Mouse (Mus musculus): ENCODE results near the gene Hoxd4. TPM values are rescaled to one million over a fixed set of nuclear protein-coding genes. Genes with fewer than 3 reads are reported as not detected.

Hoxd4 gene
- total and polyA plus RNA-seq, 2 experiments from 2014 or later = not detected

GRCm38 (mm10) chr2:74669230-74669578, 42.5 kb upstream of the Hoxd4 start:
- ATAC-seq = no peak
- H3K36me3 ChIP-seq (ENCODE audit: insufficient read depth) = no peaks in the 10 kb centered on the region
- no peaks in the 10 kb centered on the region for H3K9me3 ChIP-seq (ENCODE audit: low read length)
- H3K27me3 ChIP-seq (ENCODE audit: insufficient read depth, low read length) = peaks cover 95% of the 10 kb centered on the region
- no peak overlapping the region for H3K4me2 ChIP-seq (ENCODE audit: low read depth)
- no peaks in the 10 kb centered on the region for H3K4me1 ChIP-seq (ENCODE audit: insufficient read depth)
- no peak overlapping the region for H3K4me3 ChIP-seq (ENCODE audit: low read depth, low read length)
- no peak for TF ChIP-seq CTCF (IDR thresholded peaks at IDR 0.05; ENCODE audit: low read depth)
- no peak overlapping the region for H3K9ac ChIP-seq
- 4% methylated on average over 3 of the region's 3 CpGs for WGBS
- no peak for DNase-seq
- H3K27ac ChIP-seq (ENCODE audit: low read depth, low read length) = no peak overlapping the region

- WGBS = 4% methylated on average over 14 of the region's 14 CpGs
- no peaks in the 10 kb centered on the region for H3K36me3 ChIP-seq (ENCODE audit: insufficient read depth)
- H3K4me3 ChIP-seq (ENCODE audit: low read depth, low read length) = no peak overlapping the region
- TF ChIP-seq CTCF (IDR thresholded peaks at IDR 0.05; ENCODE audit: low read depth) = no peak
- H3K27me3 ChIP-seq (ENCODE audit: insufficient read depth, low read length) = peaks cover 95% of the 10 kb centered on the region
- ATAC-seq = no peak
- H3K27ac ChIP-seq (ENCODE audit: low read depth, low read length) = no peak overlapping the region
- H3K9me3 ChIP-seq (ENCODE audit: low read length) = no peaks in the 10 kb centered on the region
- H3K4me1 ChIP-seq (ENCODE audit: insufficient read depth) = no peaks in the 10 kb centered on the region
- no peak overlapping the region for H3K4me2 ChIP-seq (ENCODE audit: low read depth)
- H3K9ac ChIP-seq = no peak overlapping the region
- DNase-seq = no peak
Measured at GRCm38 (mm10) chr2:74669650-74670235, 42.0 kb upstream of the Hoxd4 start.

GRCm38 (mm10) chr2:74670632-74671188, 41.0 kb upstream of the Hoxd4 start:
- DNase-seq = no peak
- Histone ChIP-seq H3K36me3 (ENCODE audit: insufficient read depth) (no peaks in the 10 kb centered on the region), H3K9ac (no peak overlapping the region), H3K9me3 (ENCODE audit: low read length) (no peaks in the 10 kb centered on the region), H3K4me3 (ENCODE audit: low read depth, low read length) (no peak overlapping the region), H3K27ac (ENCODE audit: low read depth, low read length) (no peak overlapping the region), H3K4me2 (ENCODE audit: low read depth) (no peak overlapping the region), H3K27me3 (ENCODE audit: insufficient read depth, low read length) (peaks cover 96% of the 10 kb centered on the region), H3K4me1 (ENCODE audit: insufficient read depth) (no peaks in the 10 kb centered on the region)
- no peak for ATAC-seq
- no peak for TF ChIP-seq CTCF (IDR thresholded peaks at IDR 0.05; ENCODE audit: low read depth)
- WGBS = 4% methylated on average over 3 of the region's 3 CpGs

DNA sequence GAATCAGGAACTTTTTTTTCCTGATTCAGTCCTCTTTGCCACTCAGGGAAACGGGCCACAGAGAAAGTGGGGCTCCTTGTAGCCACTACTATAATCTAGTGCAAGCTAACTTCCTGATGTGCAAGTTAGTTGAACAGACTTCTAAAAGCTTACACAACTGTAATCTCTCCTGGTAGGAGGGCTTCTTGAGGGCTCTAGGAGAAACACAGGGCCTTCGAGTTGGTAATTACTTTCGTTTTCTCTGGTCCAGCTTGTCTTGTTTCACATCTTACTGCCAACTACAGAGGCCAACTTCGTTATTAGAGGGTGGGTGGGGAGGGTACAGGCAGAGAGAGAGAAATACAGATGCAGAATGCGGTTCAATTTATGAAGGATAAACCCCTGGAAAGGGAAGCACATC, 39.9 kb upstream of the Hoxd4 start:
- Histone ChIP-seq H3K27me3 (ENCODE audit: insufficient read depth, low read length) (peaks cover 97% of the 10 kb centered on the region), H3K4me1 (ENCODE audit: insufficient read depth) (no peaks in the 10 kb centered on the region), H3K36me3 (ENCODE audit: insufficient read depth) (no peaks in the 10 kb centered on the region), H3K4me2 (ENCODE audit: low read depth) (no peak overlapping the region), H3K9ac (no peak overlapping the region), H3K9me3 (ENCODE audit: low read length) (no peaks in the 10 kb centered on the region), H3K4me3 (ENCODE audit: low read depth, low read length) (no peak overlapping the region), H3K27ac (ENCODE audit: low read depth, low read length) (no peak overlapping the region)
- WGBS = 9% methylated on average over 5 of the region's 5 CpGs
- ATAC-seq (no peak), DNase-seq (no peak)
- no peak for TF ChIP-seq CTCF (IDR thresholded peaks at IDR 0.05; ENCODE audit: low read depth)

DNA sequence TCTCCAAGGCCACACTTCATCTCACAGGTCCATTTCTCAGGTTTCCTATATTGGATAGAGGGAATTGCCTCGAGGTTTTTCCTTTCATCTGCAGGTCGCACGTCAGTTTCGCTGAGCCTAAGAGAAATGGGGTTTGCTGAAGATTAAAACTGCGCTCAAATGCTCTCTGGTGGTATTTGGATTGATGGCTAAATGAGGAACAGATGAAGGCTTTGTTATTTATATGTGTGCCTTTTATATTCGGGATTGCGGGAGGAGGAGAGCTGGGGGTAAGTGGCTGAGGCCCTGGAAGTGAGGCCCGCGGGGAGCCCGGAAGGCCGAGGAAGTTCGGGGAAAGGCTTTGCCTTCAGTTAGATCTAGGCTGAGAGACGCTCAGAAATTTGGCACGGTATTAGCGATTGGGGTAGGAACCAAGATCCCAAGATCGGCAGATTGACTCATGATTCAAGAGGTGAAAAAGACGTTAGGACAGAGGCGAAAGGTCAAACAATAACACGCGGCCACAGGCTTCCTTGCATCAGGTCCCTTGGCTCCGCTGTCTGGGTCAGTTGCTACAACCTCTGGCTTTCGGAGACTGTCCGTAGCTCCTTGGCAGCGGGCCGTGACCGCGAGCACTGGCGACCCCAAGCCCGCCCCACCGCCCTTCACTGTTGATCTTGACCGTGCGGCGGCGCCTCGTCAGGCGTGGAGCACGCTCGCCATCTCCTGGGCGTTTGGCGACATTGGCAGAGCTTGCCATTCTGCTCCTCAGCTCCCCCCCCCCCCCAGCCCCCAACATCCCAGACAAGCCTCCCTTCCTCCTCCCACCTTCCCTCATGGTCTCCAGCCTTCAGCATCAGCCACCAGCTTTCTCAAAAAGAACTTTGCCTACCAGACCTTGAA, 39.0 kb upstream of the Hoxd4 start:
- Histone ChIP-seq H3K9ac (no peak overlapping the region), H3K27me3 (ENCODE audit: insufficient read depth, low read length) (peaks cover 97% of the 10 kb centered on the region), H3K4me1 (ENCODE audit: insufficient read depth) (no peaks in the 10 kb centered on the region), H3K36me3 (ENCODE audit: insufficient read depth) (no peaks in the 10 kb centered on the region), H3K27ac (ENCODE audit: low read depth, low read length) (no peak overlapping the region), H3K9me3 (ENCODE audit: low read length) (no peaks in the 10 kb centered on the region), H3K4me2 (ENCODE audit: low read depth) (peak overlapping the region; percentile 38; the same call in 1 of the 2 replicates), H3K4me3 (ENCODE audit: low read depth, low read length) (peak overlapping the region; percentile 23)
- 6% methylated on average over 40 of the region's 40 CpGs for WGBS
- ATAC-seq = peak; percentile 65; the same call in 1 of the 2 replicates
- peak; percentile 80 for TF ChIP-seq CTCF (IDR thresholded peaks at IDR 0.05; ENCODE audit: low read depth)
- no peak for DNase-seq

GRCm38 (mm10) chr2:74673835-74674425, 37.8 kb upstream of the Hoxd4 start:
- peaks cover 96% of the 10 kb centered on the region for H3K27me3 ChIP-seq (ENCODE audit: insufficient read depth, low read length)
- no peaks in the 10 kb centered on the region for H3K4me1 ChIP-seq (ENCODE audit: insufficient read depth)
- no peak for TF ChIP-seq CTCF (IDR thresholded peaks at IDR 0.05; ENCODE audit: low read depth)
- H3K4me2 ChIP-seq (ENCODE audit: low read depth) = no peak overlapping the region
- H3K27ac ChIP-seq (ENCODE audit: low read depth, low read length) = no peak overlapping the region
- DNase-seq = no peak
- H3K36me3 ChIP-seq (ENCODE audit: insufficient read depth) = no peaks in the 10 kb centered on the region
- no peak for ATAC-seq
- H3K4me3 ChIP-seq (ENCODE audit: low read depth, low read length) = no peak overlapping the region
- H3K9ac ChIP-seq = no peak overlapping the region
- 2% methylated on average over 24 of the region's 24 CpGs for WGBS
- no peaks in the 10 kb centered on the region for H3K9me3 ChIP-seq (ENCODE audit: low read length)

Data from forebrain, postnatal 0 days (tissue).